In the genomic region with DNA sequence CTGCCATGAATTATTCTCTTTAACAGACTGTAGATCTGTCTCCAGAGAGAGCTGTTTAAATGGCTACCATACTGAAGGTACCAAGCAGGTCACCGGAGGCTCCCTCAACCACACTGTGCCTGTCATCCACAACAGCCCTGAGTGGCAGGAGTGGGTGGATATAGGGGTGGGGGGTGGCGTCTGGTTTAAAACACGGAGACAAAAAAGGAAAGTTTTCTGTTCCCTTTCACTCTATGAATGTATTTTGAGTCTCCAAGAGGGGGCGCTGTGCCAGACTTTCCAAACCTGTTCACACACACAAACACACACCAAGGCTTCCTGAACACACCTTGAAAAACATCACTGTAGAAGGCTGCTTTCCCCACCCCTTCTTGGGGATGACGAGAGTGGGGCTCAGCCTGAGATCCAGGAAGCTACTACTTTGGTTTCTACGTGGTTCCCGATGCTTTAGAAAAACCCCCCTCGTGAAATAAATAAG, we compare ENCODE assay signal across 8 mouse cellular contexts. TPM values are rescaled to one million over a fixed set of nuclear protein-coding genes. Genes with fewer than 3 reads are reported as not detected.
DNase-seq lines count a peak whose midpoint lies in the region; ATAC-seq and TF ChIP-seq lines count a peak whose summit lies in the region.

No protein-coding gene starts in this region.

- DNase-seq in adrenal gland, postnatal 14 days: peak; percentile 40
- DNase-seq in adrenal gland, adult 2 months: no peak
- DNase-seq in left cerebral cortex, adult 2 months (ENCODE audit: extremely low spot score in 1 of 2, low spot score in 2 of 2): peak; percentile 38 to 46
- no peak for DNase-seq in left cerebral cortex, adult 11 months (ENCODE audit: low spot score)
- DNase-seq in induced T-regulatory cell, adult 2 months (ENCODE audit: low read depth): peak; percentile 21

- H3K4me2 ChIP-seq in neural tube, embryonic 15.5 days: no peak overlapping the region

- no peak overlapping the region for H3K4me3 ChIP-seq in left cerebral cortex, adult 2 months
- H3K4me3 ChIP-seq in cortical plate, adult 2 months (ENCODE audit: insufficient read depth, low read length): no peak overlapping the region
- H3K4me3 ChIP-seq in neural tube, embryonic 15.5 days (replicated peaks): no peak overlapping the region

- peaks cover 3% of the 10 kb centered on the region; the same call in 1 of the 2 replicates for H3K4me1 ChIP-seq in cortical plate, adult 2 months (ENCODE audit: control insufficient read depth, insufficient read depth, low read length)
- H3K4me1 ChIP-seq in neural tube, embryonic 15.5 days: peaks cover 8% of the 10 kb centered on the region

- TF ChIP-seq POLR2A in cortical plate, adult 2 months (IDR thresholded peaks at IDR 0.05; ENCODE audit: extremely low read depth, insufficient read depth, low read length): no peak

- intact Hi-C loops in left cerebral cortex, adult 2 months (cut with DNase I): loop anchor here (2.0 kb wide), 1 partner anchor 44 kb away; the partner anchor contains the start of gene Adcy5

- 68% methylated on average over 8 of the region's 8 CpGs for WGBS in neural tube, embryonic 15.5 days

- no peaks in the 10 kb centered on the region for H3K27me3 ChIP-seq in neural tube, embryonic 15.5 days (replicated peaks)

- H3K36me3 ChIP-seq in neural tube, embryonic 15.5 days: peaks cover 9% of the 10 kb centered on the region

- H3K27ac ChIP-seq in left cerebral cortex, adult 2 months: no peak overlapping the region
- H3K27ac ChIP-seq in cortical plate, adult 2 months (ENCODE audit: insufficient read depth, low read length): no peak overlapping the region
- H3K27ac ChIP-seq in neural tube, embryonic 15.5 days (replicated peaks): 0 out of 2 replicates have a peak overlapping the region, but pooled peaks have one; percentile 41

- no peak overlapping the region for H3K9ac ChIP-seq in neural tube, embryonic 15.5 days (replicated peaks)

- H3K9me3 ChIP-seq in neural tube, embryonic 15.5 days (replicated peaks): no peaks in the 10 kb centered on the region

- peak; percentile 46 for TF ChIP-seq CTCF in left cerebral cortex, adult 2 months (IDR thresholded peaks at IDR 0.05)
- peak; percentile 35; the same call in 1 of the 2 replicates for TF ChIP-seq CTCF in cortical plate, adult 2 months (IDR thresholded peaks at IDR 0.05; ENCODE audit: extremely low read depth, insufficient read depth, low read length)

- ATAC-seq in neural tube, embryonic 15.5 days (ENCODE audit: low FRiP score): peak; percentile 39; the same call in 1 of the 2 replicates
- no peak for ATAC-seq in erythroid progenitor cell, adult 5-6 weeks (replicated peaks; ENCODE audit: low FRiP score, poor library complexity, severe bottlenecking)

RNA-seq across cellular contexts. Expression of gene Adcy5, which starts 43.5 kb away (rescaled TPM):
- 6.3 and 8.9 TPM in 2 replicates for total RNA-seq in adrenal gland, postnatal 14 days (2021)
- 10 to 100 TPM in 1 of 2 experiments, 1 to 10 TPM in 1; 9.1 to 21.7 TPM for total RNA-seq in adrenal gland, adult 2 months (2021)
- 17.1 and 32.8 TPM in 2 replicates for polyA plus RNA-seq in adrenal gland, adult 2 months (2012; rRNA removed)
- total RNA-seq in left cerebral cortex, adult 2 months (2021): 100 to 1,000 TPM in 1 of 2 experiments, 10 to 100 TPM in 1; 96.8 to 129 TPM
- 52.6 and 93.4 TPM in 2 replicates for polyA plus RNA-seq in cortical plate, adult 2 months (2012; rRNA removed)
- polyA plus RNA-seq in neural tube, embryonic 15.5 days (2015; fragmentation: Nextera tagmentation; extraction: Ambion mirVana): 5.1 and 6.1 TPM in 2 replicates
- not detected in 2 replicates for total RNA-seq in erythroid progenitor cell, adult 5-6 weeks (2015; ENCODE audit: low replicate concordance)
- not detected in 2 replicates for total RNA-seq in erythroid progenitor cell, adult 5-6 weeks (2017; ENCODE audit: low replicate concordance)

Comparison
In these comparisons a context has a peak if more than half of its experiments do, and no peak if none do; other contexts are left out.
1. DNase-seq: peak in adrenal gland, postnatal 14 days (single experiment), left cerebral cortex, adult 2 months (2 of 2) and induced T-regulatory cell, adult 2 months (single experiment); none in adrenal gland, adult 2 months (single experiment) and left cerebral cortex, adult 11 months (single experiment).